Mouse (Mus musculus) midbrain, embryonic 16.5 days (tissue): Measurements from ENCODE around the gene Galnt9. TPM values are rescaled to one million over a fixed set of nuclear protein-coding genes. Genes with fewer than 3 reads are reported as not detected.

ENCODE experiments used
- ATAC-seq: fragments of 200-750 bp; cut with Nextera tagmentation; 2 replicates; pipeline ENCODE4 v1.8.0; 2017; ENCODE audit warnings: moderate TSS enrichment
- H3K27ac ChIP-seq: fragments of 300-500 bp; sonication (generic); 2 replicates; pipeline ENCODE4 v1.5.1; 2014; ENCODE audit warnings: mild to moderate bottlenecking, low read length, mixed read lengths
- H3K27me3 ChIP-seq: fragments of 300-500 bp; sonication (generic); 2 replicates; pipeline ENCODE4 v1.6.1; 2014; ENCODE audit warnings: low read depth, low read length, mixed read lengths; ENCODE audit not compliant: control insufficient read depth, insufficient read depth
- H3K36me3 ChIP-seq: fragments of 300-500 bp; sonication (generic); 2 replicates; pipeline ENCODE4 v1.6.1; 2014; ENCODE audit warnings: mild to moderate bottlenecking, low read length, moderate library complexity, mixed read lengths; ENCODE audit not compliant: control insufficient read depth, insufficient read depth
- H3K4me1 ChIP-seq: fragments of 300-500 bp; sonication (generic); 2 replicates; pipeline ENCODE4 v1.6.1; 2014; ENCODE audit warnings: mild to moderate bottlenecking, low read length, mixed read lengths; ENCODE audit not compliant: control insufficient read depth, insufficient read depth
- H3K4me2 ChIP-seq: fragments of 300-500 bp; sonication (generic); 2 replicates; pipeline ENCODE4 v1.6.1; 2014; ENCODE audit warnings: mild to moderate bottlenecking, low read length, mixed read lengths
- H3K4me3 ChIP-seq: fragments of 300-500 bp; sonication (generic); 2 replicates; pipeline ENCODE4 v1.5.1; 2014; ENCODE audit warnings: low read depth, mild to moderate bottlenecking, low read length, moderate library complexity, mixed read lengths
- H3K9ac ChIP-seq: fragments of 300-500 bp; sonication (generic); 2 replicates; pipeline ENCODE4 v1.6.1; 2014; ENCODE audit warnings: low read depth, low read length, mixed read lengths
- H3K9me3 ChIP-seq: fragments of 300-500 bp; sonication (generic); replicated peaks from 2 replicates; pipeline ENCODE4 v1.6.1; 2014; ENCODE audit warnings: mild to moderate bottlenecking, low read length, mixed read lengths; ENCODE audit not compliant: control insufficient read depth, poor library complexity, severe bottlenecking
- WGBS: fragments of 180-500 bp; shearing (Covaris S2); extraction: QIAGEN DNeasy Blood & Tissue Kit; methylation state at CpG from one replicate; pipeline ENCODE4 v1.1.7; 2014; 5-methylcytosine and 5-hydroxymethylcytosine counted together
- polyA plus RNA-seq: library from polyadenylated mRNA; unstranded; fragments of >200 nt; fragmentation: Nextera tagmentation; extraction: Ambion mirVana; gene quantifications from 2 replicates; pipeline ENCODE4 v1.2.1, GENCODE M21; 2015

Gene Galnt9
- polyA plus RNA-seq, 1 experiment from 2014 or later = 23.1 TPM

- no peak overlapping the region for H3K9ac ChIP-seq
- no peak overlapping the region for H3K4me3 ChIP-seq
- no peaks in the 10 kb centered on the region for H3K4me1 ChIP-seq
- H3K4me2 ChIP-seq = no peak overlapping the region
- no peaks in the 10 kb centered on the region for H3K27me3 ChIP-seq
- H3K9me3 ChIP-seq = no peaks in the 10 kb centered on the region
- no peaks in the 10 kb centered on the region for H3K36me3 ChIP-seq
- 77% methylated on average over 3 of the region's 3 CpGs for WGBS
- no peak overlapping the region for H3K27ac ChIP-seq
- ATAC-seq = no peak
These were observed 37.3 kb upstream of the Galnt9 start for GRCm38 (mm10) chr5:110506856-110507255.

- no peaks in the 10 kb centered on the region for H3K9me3 ChIP-seq
- no peak overlapping the region for H3K27ac ChIP-seq
- no peaks in the 10 kb centered on the region for H3K36me3 ChIP-seq
- H3K27me3 ChIP-seq = no peaks in the 10 kb centered on the region
- no peak for ATAC-seq
- H3K4me2 ChIP-seq = no peak overlapping the region
- H3K4me3 ChIP-seq = no peak overlapping the region
- no peaks in the 10 kb centered on the region for H3K4me1 ChIP-seq
- H3K9ac ChIP-seq = no peak overlapping the region
- WGBS = 78% methylated on average over 3 of the region's 3 CpGs
These were observed 36.2 kb upstream of the Galnt9 start for GRCm38 (mm10) chr5:110507943-110508342.

GRCm38 (mm10) chr5:110510357-110510756 lies 33.8 kb upstream of the Galnt9 start:
- H3K4me1 ChIP-seq = no peaks in the 10 kb centered on the region
- no peaks in the 10 kb centered on the region for H3K9me3 ChIP-seq
- no peak for ATAC-seq
- H3K27ac ChIP-seq = no peak overlapping the region
- H3K9ac ChIP-seq = no peak overlapping the region
- H3K4me2 ChIP-seq = no peak overlapping the region
- H3K36me3 ChIP-seq = no peaks in the 10 kb centered on the region
- 61% methylated on average over 6 of the region's 6 CpGs for WGBS
- no peaks in the 10 kb centered on the region for H3K27me3 ChIP-seq
- H3K4me3 ChIP-seq = no peak overlapping the region

GRCm38 (mm10) chr5:110513791-110514190 lies 30.4 kb upstream of the Galnt9 start:
- H3K4me2 ChIP-seq = no peak overlapping the region
- H3K4me1 ChIP-seq = no peaks in the 10 kb centered on the region
- WGBS = 80% methylated on average over 4 of the region's 4 CpGs
- H3K4me3 ChIP-seq = no peak overlapping the region
- H3K36me3 ChIP-seq = no peaks in the 10 kb centered on the region
- no peaks in the 10 kb centered on the region for H3K9me3 ChIP-seq
- no peaks in the 10 kb centered on the region for H3K27me3 ChIP-seq
- H3K9ac ChIP-seq = no peak overlapping the region
- no peak for ATAC-seq
- H3K27ac ChIP-seq = no peak overlapping the region

GRCm38 (mm10) chr5:110514694-110515093 lies 29.5 kb upstream of the Galnt9 start:
- no peak overlapping the region for H3K4me2 ChIP-seq
- no peak overlapping the region for H3K27ac ChIP-seq
- H3K4me1 ChIP-seq = no peaks in the 10 kb centered on the region
- no peaks in the 10 kb centered on the region for H3K36me3 ChIP-seq
- no peaks in the 10 kb centered on the region for H3K27me3 ChIP-seq
- ATAC-seq = no peak
- no peaks in the 10 kb centered on the region for H3K9me3 ChIP-seq
- no peak overlapping the region for H3K9ac ChIP-seq
- no peak overlapping the region for H3K4me3 ChIP-seq
- 68% methylated on average over 3 of the region's 3 CpGs for WGBS

- H3K4me2 ChIP-seq = no peak overlapping the region
- no peak overlapping the region for H3K27ac ChIP-seq
- no peaks in the 10 kb centered on the region for H3K4me1 ChIP-seq
- H3K9me3 ChIP-seq = no peaks in the 10 kb centered on the region
- ATAC-seq = no peak
- no peak overlapping the region for H3K9ac ChIP-seq
- no peaks in the 10 kb centered on the region for H3K27me3 ChIP-seq
- no peaks in the 10 kb centered on the region for H3K36me3 ChIP-seq
- no peak overlapping the region for H3K4me3 ChIP-seq
- 70% methylated on average over 4 of the region's 4 CpGs for whole genome bisulfite sequencing
These were observed 27.8 kb upstream of the Galnt9 start for GRCm38 (mm10) chr5:110516390-110516789.

- Histone ChIP-seq H3K36me3 (no peaks in the 10 kb centered on the region), H3K27me3 (no peaks in the 10 kb centered on the region), H3K4me1 (no peaks in the 10 kb centered on the region), H3K9me3 (no peaks in the 10 kb centered on the region), H3K27ac (no peak overlapping the region), H3K4me2 (peak overlapping the region; percentile 13), H3K9ac (no peak overlapping the region), H3K4me3 (no peak overlapping the region)
- 16% methylated on average over 14 of the region's 14 CpGs for WGBS
- no peak for ATAC-seq
These were observed 25.9 kb upstream of the Galnt9 start for GRCm38 (mm10) chr5:110518086-110518783.

- 95% methylated on average over 4 of the region's 4 CpGs for WGBS
- Histone ChIP-seq H3K9ac (no peak overlapping the region), H3K4me3 (no peak overlapping the region), H3K9me3 (no peaks in the 10 kb centered on the region), H3K4me1 (no peaks in the 10 kb centered on the region), H3K4me2 (no peak overlapping the region), H3K27me3 (no peaks in the 10 kb centered on the region), H3K27ac (no peak overlapping the region), H3K36me3 (no peaks in the 10 kb centered on the region)
- no peak for ATAC-seq
These were observed 23.2 kb upstream of the Galnt9 start for GRCm38 (mm10) chr5:110520974-110521373.

- no peaks in the 10 kb centered on the region for H3K27me3 ChIP-seq
- H3K9ac ChIP-seq = no peak overlapping the region
- ATAC-seq = no peak
- WGBS = 71% methylated on average over 7 of the region's 7 CpGs
- no peak overlapping the region for H3K4me3 ChIP-seq
- H3K4me2 ChIP-seq = no peak overlapping the region
- no peak overlapping the region for H3K27ac ChIP-seq
- no peaks in the 10 kb centered on the region for H3K9me3 ChIP-seq
- no peaks in the 10 kb centered on the region for H3K36me3 ChIP-seq
- H3K4me1 ChIP-seq = no peaks in the 10 kb centered on the region
These were observed 22.3 kb upstream of the Galnt9 start for GRCm38 (mm10) chr5:110521822-110522221.
